Mouse (Mus musculus) thymus, postnatal 0 days (tissue): Measurements from ENCODE around the gene Gpr158. TPM values are rescaled to one million over a fixed set of nuclear protein-coding genes. Genes with fewer than 3 reads are reported as not detected.

ENCODE experiments used
- DNase-seq: peaks from one replicate; pipeline ENCODE4 v3.0.0-alpha.2; 2015; ENCODE audit warnings: low spot score
- polyA plus RNA-seq: library from polyadenylated mRNA; unstranded; fragments of >200 nt; fragmentation: Nextera tagmentation; extraction: Ambion mirVana; gene quantifications from 2 replicates; pipeline ENCODE4 v1.2.1, GENCODE M21; 2015

The Gpr158 gene
- polyA plus RNA-seq, 1 experiment from 2014 or later = not detected

DNA sequence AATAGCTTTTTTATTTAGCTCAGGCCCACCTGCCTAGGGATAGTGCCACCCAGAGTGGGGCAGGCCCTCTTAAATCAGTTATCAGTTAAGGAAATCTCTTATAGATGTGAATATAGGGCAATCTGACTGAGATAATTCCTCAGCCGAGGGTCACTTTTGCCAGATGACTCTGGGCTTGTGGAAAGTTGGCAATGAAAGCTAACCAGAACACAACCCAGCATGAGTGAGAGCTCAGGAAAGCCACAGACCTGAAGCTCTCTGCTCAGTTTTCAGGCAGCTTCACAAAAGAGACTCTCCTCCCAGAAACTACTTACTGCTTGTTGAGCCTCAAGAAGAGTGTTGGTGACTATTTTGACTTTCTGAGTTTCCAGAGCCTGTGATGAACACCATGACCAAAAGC lies 264.8 kb downstream of the Gpr158 start:
- DNase-seq = no peak

DNA sequence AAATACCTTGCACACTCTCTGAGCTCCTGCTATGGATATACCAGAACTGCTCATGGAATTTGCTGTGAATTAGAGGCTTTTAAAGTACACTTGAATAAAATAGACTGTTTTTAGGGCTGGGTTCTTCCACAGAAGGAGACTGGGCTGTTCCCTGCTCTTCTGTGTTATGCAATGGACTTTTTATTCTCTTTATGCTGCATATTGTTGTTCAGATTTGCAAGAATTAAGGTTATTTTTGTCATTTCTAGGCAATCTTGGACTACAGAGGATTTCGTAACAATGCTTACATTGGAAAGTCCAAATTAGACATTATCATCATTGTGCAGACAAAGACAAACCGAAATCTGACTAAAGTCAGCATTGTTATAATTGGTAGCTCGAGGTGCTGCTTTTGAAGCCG lies 298.4 kb downstream of the Gpr158 start:
- no peak for DNase-seq

GRCm38 (mm10) chr2:21676084-21676838 lies 308.9 kb downstream of the Gpr158 start:
- no peak for DNase-seq

- no peak for DNase-seq
Measured at GRCm38 (mm10) chr2:21676839-21677123, 309.4 kb downstream of the Gpr158 start.

DNA sequence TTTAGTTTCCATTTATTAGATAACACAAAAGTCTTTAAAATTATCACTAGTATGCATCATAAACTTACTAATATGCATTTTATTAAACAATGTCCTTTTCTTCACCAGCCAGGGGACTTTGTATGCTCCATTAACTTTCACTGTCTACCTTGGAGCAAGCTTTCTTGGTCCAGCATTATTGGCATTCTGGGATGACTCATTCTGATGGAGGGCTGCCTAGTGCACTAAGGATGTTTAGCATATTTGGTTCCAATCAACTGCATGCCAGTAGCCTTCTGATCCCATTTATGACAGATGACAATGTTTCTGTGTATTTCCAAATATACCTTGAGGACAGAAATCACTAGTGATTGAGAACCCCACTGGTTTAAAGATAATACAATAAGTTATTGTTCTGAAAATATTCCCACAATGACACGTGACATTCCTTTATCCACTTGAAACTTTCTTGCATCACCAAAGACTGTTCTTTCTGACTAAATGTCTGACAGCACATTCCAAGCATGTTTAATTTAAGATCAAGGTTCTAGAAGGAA lies 313.5 kb downstream of the Gpr158 start:
- no peak for DNase-seq

GRCm38 (mm10) chr2:21684736-21685135 lies 317.4 kb downstream of the Gpr158 start:
- DNase-seq = no peak

- no peak for DNase-seq
Measured at GRCm38 (mm10) chr2:21693128-21693527, 325.8 kb downstream of the Gpr158 start.

DNA sequence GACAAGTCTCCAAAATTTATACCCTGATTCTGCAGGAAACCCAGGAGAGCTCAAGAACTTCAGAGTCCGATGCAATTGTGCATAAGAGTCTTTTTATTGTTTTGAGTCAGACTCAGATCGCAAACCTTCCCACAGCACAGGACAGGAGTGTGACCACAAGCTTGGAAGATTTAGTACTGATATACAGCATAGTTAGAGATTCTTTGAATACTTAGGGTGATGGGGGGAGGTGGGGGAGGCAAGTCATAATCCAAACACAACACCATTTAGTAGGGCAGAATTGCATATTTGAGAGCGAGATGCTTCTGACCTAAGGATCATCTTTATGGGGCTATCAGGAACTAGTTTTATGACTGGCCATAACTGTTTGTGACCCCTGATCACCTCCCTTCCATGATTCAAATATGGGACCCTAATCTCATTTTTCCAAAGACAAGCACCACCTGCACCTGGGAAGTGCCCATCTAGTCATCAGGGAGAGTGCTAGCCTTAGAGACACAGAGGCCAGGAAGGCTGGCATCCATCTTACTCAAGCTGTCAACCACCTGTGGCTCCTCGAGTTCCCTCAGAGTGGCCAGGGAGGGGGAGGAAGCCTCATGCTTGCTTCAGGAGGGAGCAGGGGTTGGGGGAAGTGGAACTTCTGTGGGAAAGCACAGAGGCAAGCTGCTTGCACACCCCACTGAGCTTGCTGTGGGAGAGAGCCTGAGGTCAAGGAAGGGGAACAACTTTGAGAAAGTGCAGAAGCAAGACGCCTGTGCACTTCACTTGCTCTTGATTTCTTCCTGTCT lies 326.7 kb downstream of the Gpr158 start:
- no peak for DNase-seq

GRCm38 (mm10) chr2:21728075-21728474 lies 360.7 kb downstream of the Gpr158 start:
- DNase-seq = no peak

DNA sequence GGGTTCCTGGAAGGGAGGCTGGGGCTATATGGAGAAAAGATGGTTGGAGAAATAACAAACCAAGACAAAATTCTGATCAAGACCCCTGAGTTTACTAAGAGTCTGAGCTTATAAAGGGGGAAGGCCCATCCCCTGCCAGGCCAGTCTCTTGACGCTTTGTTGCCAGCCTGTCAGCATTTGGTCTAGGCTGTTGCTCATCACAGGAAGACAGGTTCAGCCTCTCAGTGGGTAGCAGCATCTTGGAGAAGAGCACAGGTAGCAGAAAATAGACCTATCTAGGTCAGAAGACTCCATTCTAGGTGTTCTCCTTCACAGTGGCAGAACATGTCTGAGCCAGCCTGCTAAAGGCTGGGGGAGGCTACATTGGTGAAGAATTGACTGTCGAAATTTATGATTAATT lies 416.4 kb downstream of the Gpr158 start:
- no peak for DNase-seq

GRCm38 (mm10) chr2:21793156-21793555 lies 425.8 kb downstream of the Gpr158 start:
- no peak for DNase-seq

DNA sequence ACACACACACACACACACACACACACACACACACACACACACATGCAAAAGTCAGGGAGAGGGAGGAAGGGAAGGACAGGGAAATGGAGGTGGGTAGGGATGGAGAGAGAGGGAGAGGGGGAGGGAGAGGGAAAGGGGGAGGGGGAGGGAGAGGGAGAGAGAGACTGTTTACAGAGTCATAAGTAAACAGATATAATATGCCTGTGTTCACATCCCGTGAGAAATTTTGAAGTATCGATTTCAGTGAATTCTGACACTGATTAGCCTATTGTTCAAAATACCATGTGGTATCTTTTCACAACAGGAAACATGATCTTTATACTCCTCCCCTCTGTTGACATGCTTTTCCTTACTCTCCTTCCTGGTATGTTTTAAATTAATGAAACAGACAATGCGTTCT lies 432.3 kb downstream of the Gpr158 start:
- no peak for DNase-seq

DNA sequence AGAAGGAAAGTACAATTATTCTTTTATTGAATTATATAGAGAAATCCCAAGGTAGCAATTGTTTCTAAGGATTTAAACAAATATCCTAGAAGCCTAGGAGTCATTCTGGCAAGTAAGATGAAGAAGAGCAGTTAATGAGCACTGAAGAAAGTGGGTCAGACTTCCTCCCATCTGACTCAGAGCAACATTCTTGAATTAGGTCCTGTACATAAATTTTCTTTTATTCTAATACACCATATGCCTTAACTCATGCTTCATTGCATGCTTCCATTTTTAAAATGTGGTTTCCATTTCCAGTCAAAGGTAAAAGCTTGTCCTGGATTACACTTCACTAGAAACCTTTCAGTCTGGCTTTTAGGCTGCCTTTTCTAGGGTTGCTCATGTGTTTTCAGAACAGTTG lies 432.7 kb downstream of the Gpr158 start:
- no peak for DNase-seq

GRCm38 (mm10) chr2:21808510-21808909 lies 441.2 kb downstream of the Gpr158 start:
- DNase-seq = no peak

DNA sequence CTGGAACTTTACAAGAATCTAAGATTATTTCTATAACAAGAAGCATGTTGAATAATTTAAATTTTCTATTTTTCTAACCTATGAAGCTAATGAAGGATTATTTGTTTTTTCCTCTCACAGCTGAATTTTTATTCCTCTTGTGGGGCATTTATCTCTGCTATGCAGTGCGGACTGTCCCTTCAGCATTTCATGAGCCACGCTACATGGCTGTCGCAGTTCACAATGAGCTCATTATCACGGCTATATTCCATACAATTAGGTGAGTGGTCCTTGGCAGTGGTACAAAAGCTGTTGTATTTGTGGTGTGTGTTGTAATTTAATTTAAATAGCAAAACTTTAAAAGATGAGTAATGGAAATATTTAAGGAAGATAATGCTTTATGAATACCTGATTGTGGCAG lies 443.1 kb downstream of the Gpr158 start:
- no peak for DNase-seq

GRCm38 (mm10) chr2:21864061-21864460 lies 496.7 kb downstream of the Gpr158 start:
- no peak for DNase-seq

Other genes with a start within 250 kb of the Gpr158 start
- 1.2 and 1.6 TPM in 2 replicates for gene Enkur, start 162.2 kb upstream of the Gpr158 start, polyA plus RNA-seq
- 5.0 and 6.2 TPM in 2 replicates for gene Thnsl1, start 161.8 kb upstream of the Gpr158 start, polyA plus RNA-seq